Mouse (Mus musculus) cerebellum, postnatal 36 days (tissue): Measurements from ENCODE around the gene Neu3.
"Not testable (repeated sequence)": the region's sequence is repeated elsewhere in the genome, so short reads cannot be mapped to it uniquely, and the experiment has no call there.

Experiments
- DNase-seq, 2 experiments: peaks; one replicate each; pipeline ENCODE4 v3.0.0; 2021 to 2022; ENCODE audit warnings: mixed read lengths in 2 of 2

The Neu3 gene

DNA sequence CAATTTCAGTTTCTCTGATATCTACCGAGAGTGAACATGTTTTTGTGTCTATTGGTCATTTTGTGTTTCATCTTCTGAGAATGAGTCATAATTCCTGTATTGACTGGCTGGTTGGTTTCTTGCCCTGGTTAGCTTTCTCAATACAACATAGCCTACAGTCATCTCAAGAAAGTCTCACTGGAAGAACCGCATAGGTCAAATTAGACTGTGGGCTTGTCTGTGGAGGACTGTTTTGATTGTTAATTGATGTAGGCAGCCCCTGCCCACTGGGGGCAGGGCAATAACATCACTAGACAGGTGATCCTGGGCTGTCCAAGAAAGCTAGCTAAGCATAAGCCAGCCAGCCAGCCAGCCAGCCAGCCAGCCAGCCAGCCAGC is 5.6 kb upstream of the Neu3 start:
- DNase-seq = no peak

DNA sequence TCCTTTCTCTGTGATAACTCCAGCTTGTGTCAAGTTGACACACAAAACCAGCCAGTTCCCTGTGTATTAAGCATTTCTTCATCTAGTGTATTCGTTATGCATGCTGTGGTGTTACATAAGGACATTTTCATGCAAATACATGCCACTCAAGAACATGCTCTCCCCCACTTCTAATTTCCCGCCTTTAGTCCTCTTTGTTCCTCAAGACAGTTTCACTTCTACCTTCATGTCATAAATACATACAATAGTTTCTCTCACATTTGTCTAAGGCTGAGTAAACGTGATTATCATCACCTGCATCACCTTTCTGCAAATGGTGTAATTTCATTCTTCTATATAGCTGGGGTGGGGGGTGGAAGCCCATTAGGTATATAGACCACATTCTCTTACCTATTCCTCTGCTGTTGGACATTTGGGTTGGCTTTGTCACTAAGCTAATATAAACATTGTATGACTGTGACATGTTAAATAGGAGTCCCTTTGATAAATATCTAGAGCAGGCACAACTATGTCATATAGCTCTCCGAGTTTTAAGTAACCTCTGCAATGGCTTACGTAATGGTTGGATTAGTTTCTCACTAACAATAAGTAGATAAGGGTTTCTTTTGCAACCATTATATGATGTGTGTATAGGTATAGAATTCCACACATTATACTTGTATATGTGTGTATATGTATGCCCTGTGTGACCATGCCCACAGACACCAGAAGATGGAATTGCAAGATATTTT is 5.1 kb upstream of the Neu3 start:
- DNase-seq = no peak

DNA sequence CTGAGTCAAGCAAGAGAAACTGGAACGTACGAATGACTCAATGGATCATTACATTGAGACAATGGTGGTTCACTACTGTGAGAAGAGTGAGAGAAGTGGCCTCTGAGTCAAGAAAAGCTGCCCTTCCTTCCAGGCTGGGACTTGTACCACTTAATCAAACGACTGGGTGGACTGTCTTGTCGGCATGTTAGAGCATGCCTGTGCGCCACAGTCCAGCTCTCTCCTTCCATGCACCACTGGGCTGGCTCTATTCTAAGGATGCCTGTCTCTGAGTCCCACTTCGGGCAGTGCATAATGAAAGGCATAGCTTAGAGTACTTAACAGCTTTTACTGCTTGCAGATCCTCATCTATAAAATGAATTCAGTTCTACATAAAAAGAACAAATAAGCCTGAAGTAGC is 2.1 kb downstream of the Neu3 start:
- DNase-seq = no peak

DNA sequence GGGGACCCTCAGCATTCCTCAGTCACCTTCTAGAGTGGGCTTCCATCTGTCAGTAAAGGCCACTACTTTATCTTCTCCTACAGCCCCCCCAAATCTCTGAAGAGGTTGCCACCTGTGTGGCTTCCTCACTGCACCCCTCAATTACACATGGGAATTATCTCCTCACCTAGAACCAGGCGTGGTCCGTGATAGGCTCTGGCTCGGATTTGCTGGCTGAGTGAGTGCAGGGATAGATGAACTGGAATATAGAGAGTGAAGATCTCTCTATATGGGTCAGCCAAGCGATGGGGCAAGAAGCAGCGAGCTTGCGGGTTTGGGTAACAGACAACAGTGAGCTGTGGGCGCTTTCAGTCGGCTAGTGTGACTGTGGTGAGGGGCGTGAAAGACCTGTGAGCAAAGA is 2.7 kb downstream of the Neu3 start:
- DNase-seq = no peak

DNA sequence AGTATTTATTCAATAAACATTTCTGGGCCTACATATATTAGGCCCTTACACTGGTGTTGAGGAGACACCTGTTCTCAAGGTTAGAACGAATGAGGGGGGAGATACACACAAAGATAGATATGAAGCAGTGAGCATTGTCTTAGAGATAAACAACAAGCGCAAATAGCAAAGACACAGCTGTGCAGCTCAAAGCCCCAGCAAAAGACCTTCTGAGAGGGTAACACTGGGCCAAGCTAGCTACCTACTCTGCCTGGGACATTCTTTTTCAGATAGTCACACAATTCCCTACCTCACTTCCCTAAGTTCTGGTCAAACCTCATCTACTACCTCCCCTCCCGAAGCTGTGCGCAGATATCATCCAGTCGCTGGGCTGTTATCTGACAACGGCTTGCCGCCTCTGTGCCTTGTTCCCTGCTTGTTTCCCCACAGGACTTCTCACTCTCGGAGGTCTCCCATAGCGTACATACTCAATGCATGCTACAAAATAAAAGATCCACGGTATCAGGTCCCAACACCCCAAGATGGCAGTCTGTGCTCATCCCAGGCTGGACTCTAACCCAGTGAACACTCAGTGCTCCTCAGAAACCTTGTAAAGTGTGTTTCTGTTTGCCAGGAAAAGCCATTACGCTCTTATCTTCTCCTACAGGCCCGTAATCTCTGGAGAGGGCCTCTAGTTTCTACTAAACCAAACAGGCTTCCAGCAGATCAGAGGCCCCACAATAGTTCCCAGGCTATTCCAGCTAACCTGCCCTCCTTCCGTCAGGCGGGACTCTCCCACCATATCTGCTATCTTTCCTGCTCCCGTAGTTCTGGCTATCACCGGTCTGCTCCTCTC is 3.4 kb downstream of the Neu3 start:
- DNase-seq = no peak

DNA sequence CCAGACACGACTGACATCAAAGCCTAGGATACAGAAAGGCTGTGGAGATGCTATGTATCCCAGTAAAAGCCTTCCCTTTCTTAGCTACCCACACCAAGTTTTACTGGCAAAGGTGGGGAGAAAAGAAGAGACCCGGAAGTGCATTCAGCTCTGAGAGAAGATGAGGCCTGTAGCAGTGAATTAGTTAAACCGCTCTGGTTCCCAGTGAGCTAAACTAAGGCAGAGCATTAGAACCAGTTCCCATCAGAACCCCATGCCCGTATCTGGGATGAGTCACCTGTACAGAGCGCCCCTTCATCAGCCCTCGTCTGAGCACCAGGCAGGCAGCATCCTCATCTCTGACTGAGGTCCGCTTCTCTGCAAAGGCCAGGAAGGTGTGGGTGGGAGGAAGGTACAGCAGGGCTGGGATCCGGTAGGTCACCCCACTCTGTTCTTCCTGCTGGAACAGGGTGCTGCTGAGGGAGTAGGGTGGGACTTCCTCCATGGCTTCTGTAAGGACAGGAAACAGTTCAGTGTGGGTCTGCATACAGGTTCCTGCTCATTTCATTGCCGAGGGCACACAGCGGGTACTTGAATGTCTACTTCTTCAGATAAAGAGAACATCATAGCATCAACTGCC is 5.1 kb downstream of the Neu3 start:
- DNase-seq = no peak

DNA sequence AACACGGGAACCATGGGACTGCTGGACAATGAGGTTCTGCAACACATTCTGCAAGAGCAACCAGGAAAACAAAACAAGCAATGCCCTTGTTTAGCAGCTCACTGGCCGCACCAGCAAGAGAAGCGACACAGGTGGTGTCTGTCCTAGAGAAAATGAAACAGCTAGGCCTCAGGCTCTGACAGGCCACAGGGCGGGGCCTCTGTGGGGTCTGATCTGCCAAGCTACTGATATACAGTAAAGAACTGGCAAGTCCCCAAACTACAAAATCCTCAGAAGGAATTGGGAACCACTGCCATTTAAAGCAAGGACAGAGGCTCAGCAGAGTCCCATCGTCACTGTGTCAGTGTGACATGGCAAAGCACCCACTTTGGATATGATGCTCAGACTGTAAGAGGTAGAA is 5.8 kb downstream of the Neu3 start:
- no peak for DNase-seq

DNA sequence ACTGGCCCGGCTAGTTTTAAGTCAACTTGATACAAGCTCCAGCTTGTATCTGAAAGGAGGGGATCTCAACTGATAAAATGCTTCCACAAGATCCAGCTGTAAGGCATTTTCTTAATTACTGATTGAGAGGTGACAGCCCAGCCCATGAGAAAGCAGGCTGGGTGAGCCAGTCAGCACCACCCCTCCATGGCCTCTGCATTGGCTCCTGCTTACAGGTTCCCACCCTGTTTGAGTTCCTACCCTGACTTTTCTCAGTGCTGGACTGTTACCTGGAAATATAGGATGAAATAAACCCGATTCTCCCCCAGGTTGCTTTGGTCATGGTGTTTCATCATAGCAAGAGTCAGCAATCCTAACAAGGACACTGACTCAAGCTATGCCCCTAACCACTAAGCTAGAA is 6.3 kb downstream of the Neu3 start:
- no peak for DNase-seq

DNA sequence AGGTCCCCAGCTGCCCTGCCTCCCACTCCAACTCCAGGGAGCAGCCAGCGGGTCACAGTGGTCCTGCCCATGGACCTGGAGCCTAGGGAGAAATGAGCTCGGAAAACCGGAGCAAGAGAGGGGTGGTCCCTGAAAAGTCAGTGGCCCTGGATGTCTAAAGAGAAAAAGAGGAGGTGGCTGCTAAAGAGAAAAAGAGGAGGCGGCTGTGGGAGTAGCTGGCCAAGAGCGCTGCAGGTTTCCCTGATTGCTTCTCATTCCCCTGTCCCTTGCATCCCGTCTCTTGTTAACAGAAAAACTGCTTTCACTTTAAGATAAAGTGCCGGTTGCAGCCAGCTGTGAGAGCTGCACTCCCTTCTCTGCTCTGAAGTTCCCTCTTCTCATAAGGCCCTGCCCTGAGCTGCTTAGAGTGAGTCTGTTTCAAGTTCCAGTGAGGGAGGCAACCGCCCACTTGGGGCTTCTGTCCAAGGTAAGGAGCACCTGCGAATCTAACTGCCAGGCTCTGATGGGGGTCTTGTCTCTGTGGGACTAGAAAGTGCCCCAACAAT is 10.0 kb downstream of the Neu3 start:
- not testable (repeated sequence) for DNase-seq

DNA sequence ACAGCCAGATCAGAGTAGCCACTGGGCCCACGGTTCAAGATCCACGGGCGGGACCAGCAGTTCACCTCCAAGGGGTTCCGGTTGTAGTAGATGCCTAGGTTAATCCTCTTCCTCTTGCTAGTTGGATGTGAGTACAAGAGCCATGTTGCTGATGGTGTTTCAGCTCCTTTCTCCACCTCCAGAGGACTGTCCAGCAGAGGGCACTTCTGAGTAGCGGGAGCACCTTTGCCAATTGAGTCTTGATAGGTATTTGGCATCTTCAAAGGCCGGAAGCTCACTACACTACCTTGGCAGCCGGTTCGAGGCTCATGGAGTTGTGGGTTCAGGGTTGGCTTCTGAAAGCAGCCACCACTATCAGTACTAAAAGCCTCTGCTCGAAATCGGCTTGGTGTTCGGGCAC is 14.8 kb downstream of the Neu3 start:
- DNase-seq = peak in 1 of 2 experiments; percentile 12

DNA sequence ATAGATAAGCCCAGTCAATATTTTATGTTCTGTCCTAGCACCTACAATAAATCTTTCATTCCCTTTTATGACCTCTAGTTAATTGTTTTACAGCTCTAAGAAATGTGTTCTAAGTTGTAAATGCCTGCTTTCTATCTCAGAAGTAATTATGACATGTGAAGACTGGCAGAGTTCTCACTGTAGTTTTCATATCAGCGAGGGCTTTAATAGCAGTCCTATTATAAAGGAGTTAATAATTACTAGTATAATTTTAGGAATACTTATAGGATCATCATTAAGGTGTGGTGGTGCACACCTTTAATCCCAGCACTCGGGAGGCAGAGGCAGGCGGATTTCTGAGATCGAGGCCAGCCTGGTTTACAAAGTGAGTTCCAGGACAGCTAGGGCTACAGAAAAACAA is 16.6 kb downstream of the Neu3 start:
- no peak for DNase-seq

DNA sequence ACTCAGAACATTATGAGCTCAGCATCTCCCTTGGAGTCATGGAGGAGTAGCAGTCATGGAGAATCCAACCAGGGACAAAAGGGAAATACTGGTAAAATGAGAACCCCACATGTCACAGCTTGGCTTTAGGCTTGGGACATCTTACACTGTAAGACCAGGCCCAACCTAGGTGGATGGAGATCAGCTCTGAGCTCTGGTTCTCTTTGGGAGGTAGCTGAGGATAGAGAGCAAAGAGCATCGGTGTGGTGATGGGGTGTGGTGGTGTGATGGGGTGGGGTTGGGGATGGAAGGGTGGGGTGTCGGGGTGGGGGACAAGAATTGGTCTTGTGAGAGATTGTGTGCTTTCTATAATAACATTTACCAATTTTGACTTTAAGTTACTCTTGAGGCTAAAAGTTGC is 17.4 kb downstream of the Neu3 start:
- DNase-seq = no peak

DNA sequence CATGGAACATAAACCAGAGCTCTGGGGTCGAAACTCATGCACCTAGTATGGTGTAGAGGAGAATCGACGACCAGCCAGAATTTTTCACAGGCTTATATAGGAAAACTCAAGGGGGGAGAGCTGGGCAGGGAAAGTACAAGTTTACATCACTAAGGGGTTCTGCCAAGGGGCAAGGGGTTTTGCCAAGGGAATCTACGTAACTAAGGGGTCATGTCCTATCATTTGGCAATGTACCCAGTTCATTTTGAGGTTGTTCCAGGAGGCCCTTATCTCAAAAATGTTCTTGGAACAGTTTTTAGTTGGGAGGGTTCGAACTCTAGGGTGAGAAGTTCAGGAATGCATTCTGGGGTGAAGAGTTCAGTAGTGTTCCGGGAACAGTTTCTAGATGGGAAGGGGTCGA is 21.2 kb downstream of the Neu3 start:
- DNase-seq = not testable (repeated sequence)

DNA sequence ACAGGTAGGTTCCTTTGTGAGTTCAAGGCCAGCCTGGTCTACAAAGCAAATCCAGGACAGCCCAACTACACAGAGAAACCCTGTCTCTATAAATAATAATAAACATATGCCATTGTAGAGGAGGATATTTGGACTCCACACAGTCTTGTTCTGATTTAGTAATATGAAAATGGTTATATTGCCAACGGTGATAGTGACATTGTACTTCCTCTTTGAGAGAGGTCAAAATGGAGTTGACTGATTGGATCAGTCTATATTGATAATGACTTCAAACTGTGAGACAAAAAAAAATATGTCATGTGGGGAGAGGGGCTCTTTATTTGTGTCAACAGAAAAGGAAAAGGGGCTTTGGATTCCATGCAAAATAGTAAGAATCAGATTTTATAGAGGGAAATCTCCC is 22.9 kb downstream of the Neu3 start:
- DNase-seq = no peak

DNA sequence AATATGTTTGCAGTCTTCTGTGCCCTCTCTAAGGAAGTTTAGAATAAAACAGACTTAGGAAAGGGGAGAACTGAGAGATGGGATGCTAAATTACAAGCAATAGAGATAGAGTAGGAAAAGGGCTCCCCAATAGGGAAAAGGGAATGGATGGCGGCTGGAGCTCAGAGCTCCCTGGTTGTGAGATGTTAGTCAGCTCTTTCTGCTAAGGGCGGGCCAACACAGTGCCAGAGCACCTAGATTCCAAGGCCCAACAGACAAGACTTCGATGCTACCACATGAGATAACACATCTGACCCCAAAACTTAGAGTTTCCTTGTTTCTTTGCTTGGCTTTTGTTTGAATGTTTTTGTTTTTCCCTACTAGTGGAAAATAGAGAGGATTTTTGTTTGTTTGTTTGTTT is 24.2 kb downstream of the Neu3 start:
- DNase-seq = not testable (repeated sequence)

DNA sequence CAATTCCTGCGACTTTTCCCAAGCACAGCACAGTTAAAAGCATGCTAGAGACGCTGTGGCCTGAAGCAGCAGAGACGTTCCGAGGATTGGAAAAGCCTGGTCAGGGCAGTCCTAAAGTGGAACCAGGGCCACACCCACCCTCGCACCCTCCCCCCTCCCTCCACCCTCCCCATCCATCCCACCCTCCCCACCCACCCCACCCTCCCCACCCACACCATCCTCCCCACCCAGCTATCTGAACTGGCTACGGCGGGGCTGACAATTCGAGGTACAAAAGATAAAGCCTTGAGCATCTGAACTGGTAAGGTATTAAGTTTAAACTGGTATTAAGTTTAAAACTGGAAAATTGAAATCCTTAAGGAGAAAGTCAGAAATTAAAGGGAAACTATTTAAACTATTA is 24.7 kb downstream of the Neu3 start:
- no peak for DNase-seq

DNA sequence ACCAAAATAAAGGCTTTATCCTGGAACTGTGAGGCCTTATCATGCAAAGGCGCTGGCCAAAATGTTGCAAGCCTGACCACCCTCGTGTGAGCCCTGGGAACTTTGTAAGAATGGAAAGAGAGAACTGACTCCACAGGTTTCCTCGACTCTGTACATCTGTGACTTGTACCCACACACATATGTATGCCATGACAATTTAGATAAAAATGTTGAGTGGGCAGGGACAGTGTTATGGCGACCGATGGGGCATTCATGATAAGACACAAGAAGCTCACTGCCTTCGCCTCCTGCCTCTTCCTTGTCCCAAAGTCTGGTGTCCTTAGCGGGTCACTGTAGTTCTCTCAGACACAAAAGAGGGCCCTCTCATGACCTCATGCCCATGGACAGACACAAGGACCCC is 29.1 kb downstream of the Neu3 start:
- no peak for DNase-seq

DNA sequence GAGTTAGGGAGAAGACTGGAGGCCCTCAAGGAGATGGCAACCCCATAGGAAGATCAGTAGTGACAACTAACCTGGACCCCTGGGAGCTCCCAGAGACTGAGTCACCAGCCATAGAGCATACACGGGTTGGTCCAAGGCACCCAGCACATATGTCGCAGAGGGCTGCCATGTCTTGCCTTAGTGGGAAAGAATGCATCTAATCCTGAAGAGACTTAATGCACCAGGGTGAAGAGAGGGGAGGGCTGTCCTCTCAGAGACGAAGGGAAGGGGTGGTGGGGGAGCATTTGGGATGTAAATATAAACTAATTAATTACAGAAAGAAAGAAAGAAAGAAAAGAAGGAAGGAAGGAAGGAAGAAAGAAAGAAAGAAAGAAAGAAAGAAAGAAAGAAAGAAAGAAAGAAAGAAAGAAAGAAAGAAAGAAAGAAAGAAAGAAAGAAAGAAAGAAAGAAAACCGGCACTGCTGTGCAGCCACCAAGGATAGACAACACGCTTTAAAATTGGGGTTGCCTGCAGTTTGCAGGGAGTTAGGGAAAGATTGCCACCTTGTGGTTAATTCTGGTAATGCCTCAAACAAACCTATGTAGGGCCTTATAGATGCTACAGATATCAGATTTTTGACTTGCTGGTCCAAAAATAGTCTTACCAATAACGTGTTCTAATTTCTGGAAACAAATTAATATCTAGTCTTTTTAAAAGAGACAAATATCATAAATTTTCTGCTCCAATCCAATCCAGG is 30.1 kb downstream of the Neu3 start:
- DNase-seq = peak; percentile 23 to 77

DNA sequence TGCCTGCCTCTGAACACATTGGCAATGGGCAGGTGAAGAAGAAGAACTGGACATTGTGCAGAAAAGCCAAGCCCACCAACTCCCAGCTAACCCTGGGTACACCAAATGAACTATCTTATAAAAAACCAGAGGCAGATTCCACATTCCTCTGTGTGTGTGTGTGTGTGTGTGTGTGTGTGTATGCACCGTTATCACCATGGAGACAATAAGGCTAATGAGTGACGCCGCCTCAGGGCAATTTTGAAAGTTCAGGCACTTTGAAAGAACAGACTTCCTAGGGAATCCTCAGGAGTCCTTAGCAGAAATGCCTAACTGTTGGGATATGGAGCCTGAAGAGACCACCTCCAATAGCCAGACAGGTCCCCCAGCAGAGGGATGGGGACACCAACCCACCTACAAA is 31.0 kb downstream of the Neu3 start:
- no peak for DNase-seq

DNA sequence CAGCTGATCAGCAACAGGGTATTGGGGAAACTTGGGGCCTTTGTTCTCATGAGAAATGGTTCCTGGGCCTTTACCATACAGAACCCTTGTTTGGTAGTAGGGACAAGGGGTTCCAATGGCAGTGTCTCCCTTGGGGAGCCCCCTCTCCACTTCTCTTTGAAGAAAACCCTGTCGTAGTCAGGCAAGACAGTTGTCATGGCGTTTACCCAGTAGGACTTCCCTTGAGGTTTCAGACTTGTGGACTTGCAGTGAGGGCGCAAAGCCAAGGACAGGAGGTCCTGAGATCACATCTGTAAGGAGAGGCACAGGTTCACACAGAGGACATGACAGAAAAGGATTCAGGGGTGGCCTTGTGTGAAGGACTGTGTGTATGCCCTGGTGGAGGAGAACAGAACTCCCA is 31.7 kb downstream of the Neu3 start:
- no peak for DNase-seq

DNA sequence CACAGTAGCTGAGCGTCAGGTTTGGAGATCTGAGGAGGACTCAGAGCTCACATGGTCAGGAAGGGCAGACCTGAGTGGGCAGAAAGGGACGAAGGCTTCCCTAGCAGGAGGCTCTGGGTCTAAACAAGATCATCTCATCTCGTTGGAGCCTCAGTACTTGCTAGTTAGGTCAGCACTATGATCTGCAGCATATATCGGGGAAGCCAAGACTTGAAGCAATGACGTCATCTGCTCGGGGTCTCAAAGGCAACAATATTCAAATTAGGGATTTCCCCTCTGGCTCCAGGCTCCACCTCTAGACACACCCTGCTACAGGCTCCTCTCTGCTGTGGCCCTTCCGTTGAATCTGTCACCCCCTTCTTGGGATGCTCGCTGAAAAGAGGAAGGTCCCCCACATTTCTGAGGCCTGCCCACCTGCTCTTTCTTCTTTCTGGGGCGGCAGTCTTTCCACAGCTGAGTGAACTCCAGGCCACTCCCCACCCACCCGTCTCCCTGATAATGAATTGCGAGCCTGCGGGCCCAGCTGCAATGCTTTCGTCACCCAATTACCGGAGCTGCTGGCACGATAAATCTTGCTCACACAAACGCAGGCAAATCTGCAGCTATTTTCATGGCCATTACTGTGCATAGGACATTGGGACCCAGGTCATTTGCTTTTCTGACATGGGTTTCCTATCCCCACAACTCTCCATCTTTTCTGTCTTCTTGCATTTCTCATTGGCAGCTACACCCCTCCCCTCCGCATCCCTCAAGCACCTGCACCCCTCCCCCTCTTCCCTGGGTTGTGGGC is 32.8 kb downstream of the Neu3 start:
- DNase-seq = no peak

DNA sequence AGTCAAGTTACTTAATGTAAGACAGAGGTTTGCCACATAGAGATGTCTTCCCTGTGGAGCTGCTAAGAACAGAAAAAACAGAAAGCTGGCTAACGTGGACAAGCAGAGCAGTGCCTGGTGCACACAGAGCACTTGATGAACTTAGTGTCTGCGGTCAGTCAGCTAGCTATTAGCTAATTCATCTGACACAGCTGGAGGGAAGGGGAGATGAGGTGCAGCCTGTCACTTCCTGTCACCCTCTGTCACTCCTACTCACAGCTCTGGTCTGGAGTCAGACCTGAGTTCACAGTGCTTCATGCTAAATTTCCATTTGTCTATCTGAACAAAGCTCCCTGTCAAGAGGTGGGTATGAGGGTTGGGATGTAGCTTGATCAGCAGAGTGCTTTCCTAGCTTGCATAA is 34.1 kb downstream of the Neu3 start:
- DNase-seq = no peak
